Mouse (Mus musculus) neural tube, embryonic 12.5 days (tissue): Measurements from ENCODE around the gene Fbh1. TPM values are rescaled to one million over a fixed set of nuclear protein-coding genes. Genes with fewer than 3 reads are reported as not detected.
A peak's percentile ranks its signal among the peaks of the same experiment; 100 is the strongest.

Experiments used
- ATAC-seq: fragments of 200-750 bp; cut with Nextera tagmentation; 2 replicates; pipeline ENCODE4 v1.8.0; 2017; ENCODE audit warnings: low read depth, mild to moderate bottlenecking, moderate TSS enrichment, moderate library complexity; ENCODE audit not compliant: low FRiP score
- H3K27ac ChIP-seq: fragments of 300-500 bp; sonication (generic); 2 replicates; pipeline ENCODE4 v1.5.1; 2016
- H3K27me3 ChIP-seq: fragments of 300-500 bp; sonication (generic); replicated peaks from 2 replicates; pipeline ENCODE4 v1.6.1; 2016; ENCODE audit warnings: mild to moderate bottlenecking
- H3K36me3 ChIP-seq: fragments of 300-500 bp; sonication (generic); 2 replicates; pipeline ENCODE4 v1.6.1; 2016; ENCODE audit warnings: mild to moderate bottlenecking
- H3K4me1 ChIP-seq: fragments of 300-500 bp; sonication (generic); 2 replicates; pipeline ENCODE4 v1.6.1; 2016
- H3K4me2 ChIP-seq: fragments of 300-500 bp; sonication (generic); replicated peaks from 2 replicates; pipeline ENCODE4 v1.6.1; 2016; ENCODE audit warnings: mild to moderate bottlenecking
- H3K4me3 ChIP-seq: fragments of 300-500 bp; sonication (generic); 2 replicates; pipeline ENCODE4 v1.5.1; 2016
- H3K9ac ChIP-seq: fragments of 300-500 bp; sonication (generic); 2 replicates; pipeline ENCODE4 v1.6.1; 2016; ENCODE audit warnings: mild to moderate bottlenecking
- H3K9me3 ChIP-seq: fragments of 300-500 bp; sonication (generic); 2 replicates; pipeline ENCODE4 v1.6.1; 2016; ENCODE audit warnings: mild to moderate bottlenecking
- WGBS: fragments of 180-500 bp; shearing (Covaris S2); methylation state at CpG from one replicate; pipeline ENCODE4 v1.1.7; 2016; 5-methylcytosine and 5-hydroxymethylcytosine counted together
- polyA plus RNA-seq: library from polyadenylated mRNA; unstranded; fragments of >200 nt; fragmentation: Nextera tagmentation; extraction: Ambion mirVana; gene quantifications from 2 replicates; pipeline ENCODE4 v1.2.1, GENCODE M21; 2016

The Fbh1 gene
- 139 and 150 TPM in 2 replicates for polyA plus RNA-seq

GRCm38 (mm10) chr2:11777091-11778068, at the start of gene Fbh1, which contains the start of gene Ankrd16:
Gene Fbh1, minus strand, starts transcription at chr2:11777582.
Gene Ankrd16, plus strand, starts transcription at chr2:11777876.
- under 1% methylated on average over 73 of the region's 73 CpGs for WGBS

DNA sequence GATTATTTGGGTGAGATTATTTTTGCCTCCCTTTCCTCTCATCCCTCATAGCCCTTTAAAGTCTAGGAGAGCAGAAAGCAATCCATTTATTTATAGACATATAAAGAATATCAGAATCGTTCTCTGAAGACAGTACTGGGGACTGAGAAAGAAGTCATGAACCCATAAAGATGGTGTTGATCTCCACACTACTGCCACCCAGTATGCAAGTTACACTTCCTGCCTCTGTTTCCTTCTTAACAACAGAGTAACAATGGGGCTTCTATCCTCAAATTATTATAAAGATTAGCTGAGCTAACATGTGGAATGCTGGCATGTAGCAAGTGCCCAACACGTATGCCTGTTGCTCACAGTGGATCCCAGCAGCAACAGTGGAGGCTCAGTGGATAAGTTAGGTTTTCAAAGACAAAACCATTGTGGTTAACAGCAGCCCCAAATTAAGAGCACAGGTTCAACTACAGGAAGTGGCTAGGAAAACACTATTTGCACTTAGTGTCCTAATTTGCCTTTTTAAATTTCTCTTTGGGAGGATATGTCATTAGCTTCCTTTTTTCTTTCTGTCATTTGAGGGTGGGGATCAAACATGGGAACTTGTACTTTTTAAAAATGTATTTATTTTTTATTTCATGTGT, 24.0 kb upstream of the Fbh1 start:
- Histone ChIP-seq H3K27ac (no peak overlapping the region), H3K36me3 (no peaks in the 10 kb centered on the region), H3K4me1 (no peaks in the 10 kb centered on the region), H3K9me3 (no peaks in the 10 kb centered on the region), H3K4me3 (no peak overlapping the region), H3K4me2 (no peak overlapping the region), H3K9ac (no peak overlapping the region), H3K27me3 (no peaks in the 10 kb centered on the region)
- 83% methylated on average over 2 of the region's 2 CpGs for WGBS
- ATAC-seq = no peak

More at GRCm38 (mm10) chr2:11777091-11778068, at the start of gene Fbh1, which contains the start of gene Ankrd16:
- Histone ChIP-seq H3K9ac (peak within 1 kb of the TSS; percentile 77), H3K27me3 (no peaks in the 10 kb centered on the region), H3K36me3 (peaks cover 28% of the 10 kb centered on the region), H3K27ac (peak within 1 kb of the TSS; percentile 87), H3K9me3 (no peaks in the 10 kb centered on the region), H3K4me3 (peak within 1 kb of the TSS; percentile 85), H3K4me1 (peaks cover 25% of the 10 kb centered on the region), H3K4me2 (peak within 1 kb of the TSS; percentile 87)
- peak; percentile 97 for ATAC-seq

GRCm38 (mm10) chr2:11797930-11798364, 20.6 kb upstream of the Fbh1 start:
- H3K36me3 ChIP-seq = peaks cover 11% of the 10 kb centered on the region
- H3K9me3 ChIP-seq = no peaks in the 10 kb centered on the region
- H3K4me2 ChIP-seq = no peak overlapping the region
- H3K9ac ChIP-seq = no peak overlapping the region
- no peaks in the 10 kb centered on the region for H3K4me1 ChIP-seq
- H3K27ac ChIP-seq = no peak overlapping the region
- H3K4me3 ChIP-seq = no peak overlapping the region
- ATAC-seq = no peak
- WGBS = 77% methylated on average over 5 of the region's 5 CpGs
- H3K27me3 ChIP-seq = no peaks in the 10 kb centered on the region

DNA sequence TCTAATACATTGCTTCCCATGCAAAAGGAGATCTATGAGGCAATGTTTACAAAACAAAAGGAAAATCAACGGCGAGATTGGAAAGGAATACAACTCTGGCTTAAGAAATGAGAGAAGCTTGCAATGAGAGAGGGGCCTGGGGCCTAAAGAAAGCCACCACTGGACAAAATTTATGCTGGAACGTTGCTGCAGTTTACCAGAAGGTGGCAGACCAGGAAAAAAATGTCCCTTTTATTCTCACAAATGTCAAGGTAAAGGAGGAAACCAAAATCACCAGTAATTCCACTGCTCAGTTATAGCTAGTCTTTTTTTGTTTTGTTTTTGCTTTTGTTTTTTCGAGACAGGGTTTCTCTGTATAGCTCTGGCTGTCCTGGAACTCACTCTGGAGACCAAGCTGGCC, 17.3 kb upstream of the Fbh1 start:
- no peak overlapping the region for H3K27ac ChIP-seq
- WGBS = 79% methylated on average over 4 of the region's 4 CpGs

GRCm38 (mm10) chr2:11784159-11784558, 6.8 kb upstream of the Fbh1 start:
- 93% methylated on average over 6 of the region's 6 CpGs for WGBS
- Histone ChIP-seq H3K36me3 (peaks cover 90% of the 10 kb centered on the region), H3K4me2 (no peak overlapping the region), H3K9me3 (no peaks in the 10 kb centered on the region), H3K27ac (no peak overlapping the region), H3K4me3 (no peak overlapping the region), H3K27me3 (no peaks in the 10 kb centered on the region), H3K4me1 (peaks cover 12% of the 10 kb centered on the region), H3K9ac (no peak overlapping the region)
- ATAC-seq = no peak

More for the DNA sequence above, 17.3 kb upstream of the Fbh1 start:
- H3K9ac ChIP-seq = no peak overlapping the region
- ATAC-seq = no peak
- no peaks in the 10 kb centered on the region for H3K27me3 ChIP-seq
- H3K4me3 ChIP-seq = no peak overlapping the region
- peaks cover 37% of the 10 kb centered on the region for H3K36me3 ChIP-seq
- H3K4me2 ChIP-seq = no peak overlapping the region
- H3K4me1 ChIP-seq = no peaks in the 10 kb centered on the region
- H3K9me3 ChIP-seq = no peaks in the 10 kb centered on the region

- under 1% methylated on average over 43 of the region's 43 CpGs for WGBS
- peak; percentile 90 for ATAC-seq
- Histone ChIP-seq H3K4me1 (peaks cover 25% of the 10 kb centered on the region), H3K36me3 (peaks cover 37% of the 10 kb centered on the region), H3K4me3 (peak overlapping the region; percentile 85), H3K27ac (peak overlapping the region; percentile 87), H3K4me2 (peak overlapping the region; percentile 87), H3K9me3 (no peaks in the 10 kb centered on the region), H3K27me3 (no peaks in the 10 kb centered on the region), H3K9ac (peak overlapping the region; percentile 62)
Observed at GRCm38 (mm10) chr2:11778087-11778823, 873 bp upstream of the Fbh1 start.

DNA sequence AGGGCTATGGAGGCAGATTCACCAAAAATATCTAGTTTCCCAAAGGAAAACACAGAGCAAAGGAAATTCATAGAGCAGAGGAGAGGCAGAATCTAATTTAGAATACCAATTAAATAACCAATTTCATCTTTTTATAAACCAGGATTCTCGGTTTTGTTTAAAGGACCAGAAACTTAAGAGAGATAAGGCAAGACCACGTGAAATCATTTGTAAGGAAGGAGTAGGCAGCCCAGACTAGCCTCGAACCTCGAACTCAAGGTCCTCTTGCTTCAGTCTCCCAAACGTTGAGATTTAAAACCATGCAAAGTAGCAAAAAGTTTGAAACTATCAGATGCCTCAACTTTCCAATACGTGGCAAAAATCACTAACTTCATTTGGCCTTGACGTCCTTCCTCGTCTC, 967 bp downstream of the Fbh1 start:
- Histone ChIP-seq H3K9me3 (no peaks in the 10 kb centered on the region), H3K4me3 (peak overlapping the region; percentile 85), H3K36me3 (peaks cover 18% of the 10 kb centered on the region), H3K4me1 (peaks cover 25% of the 10 kb centered on the region), H3K4me2 (peak overlapping the region; percentile 76), H3K27ac (no peak overlapping the region), H3K9ac (peak overlapping the region; percentile 77; the same call in 1 of the 2 replicates), H3K27me3 (no peaks in the 10 kb centered on the region)
- ATAC-seq = no peak
- 54% methylated on average over 8 of the region's 8 CpGs for WGBS

DNA sequence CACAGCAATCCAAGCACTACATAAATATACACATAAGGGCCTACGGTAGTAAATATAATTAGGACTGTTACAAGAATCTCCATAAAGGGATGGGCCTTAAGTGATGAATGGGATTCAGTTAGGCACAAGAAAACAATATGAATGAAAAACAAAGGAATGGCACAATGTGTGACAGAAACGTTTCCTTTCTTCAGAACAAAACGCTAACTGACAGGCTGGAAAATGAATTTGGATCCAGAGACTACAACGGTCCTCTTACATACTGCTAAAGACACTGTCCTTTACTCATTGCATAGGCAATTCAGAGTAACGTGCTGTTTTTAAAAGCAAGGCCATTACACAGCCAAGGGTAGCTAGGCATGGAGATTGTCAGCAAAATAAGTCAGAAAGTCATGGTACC, 2.3 kb downstream of the Fbh1 start:
- 79% methylated on average over 5 of the region's 5 CpGs for WGBS
- Histone ChIP-seq H3K9ac (no peak overlapping the region), H3K4me2 (no peak overlapping the region), H3K27ac (no peak overlapping the region), H3K4me3 (no peak overlapping the region), H3K36me3 (peaks cover 6% of the 10 kb centered on the region; the same call in 1 of the 2 replicates), H3K4me1 (peaks cover 23% of the 10 kb centered on the region), H3K27me3 (no peaks in the 10 kb centered on the region), H3K9me3 (no peaks in the 10 kb centered on the region)
- no peak for ATAC-seq

DNA sequence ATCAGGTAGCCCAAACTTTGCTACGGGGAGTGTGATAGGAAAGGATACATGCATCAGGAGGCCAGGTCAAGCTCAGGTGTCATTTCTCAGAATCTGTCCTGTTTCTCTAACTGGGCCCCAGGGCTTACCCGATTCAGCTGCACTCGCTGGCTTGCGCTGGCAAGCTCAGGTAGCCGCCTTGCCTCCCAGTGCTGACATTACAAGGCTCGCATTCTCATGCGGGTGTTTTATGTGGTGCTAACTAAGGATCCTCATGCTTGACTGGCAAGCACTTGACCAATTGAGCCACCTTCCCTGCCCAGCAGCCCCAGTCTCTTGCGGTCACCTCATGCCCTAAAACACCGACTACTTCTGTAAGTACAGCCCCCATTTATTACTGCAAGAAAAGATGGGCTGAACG, 3.0 kb downstream of the Fbh1 start:
- no peak overlapping the region for H3K9ac ChIP-seq
- no peaks in the 10 kb centered on the region for H3K9me3 ChIP-seq

GRCm38 (mm10) chr2:11772401-11772800, 5.0 kb downstream of the Fbh1 start:
- peaks cover 12% of the 10 kb centered on the region; the same call in 1 of the 2 replicates for H3K36me3 ChIP-seq
- H3K4me1 ChIP-seq = peaks cover 10% of the 10 kb centered on the region
- no peaks in the 10 kb centered on the region for H3K27me3 ChIP-seq
- ATAC-seq = no peak
- no peaks in the 10 kb centered on the region for H3K9me3 ChIP-seq
- 88% methylated on average over 4 of the region's 4 CpGs for WGBS
- no peak overlapping the region for H3K9ac ChIP-seq
- no peak overlapping the region for H3K4me2 ChIP-seq
- no peak overlapping the region for H3K27ac ChIP-seq
- H3K4me3 ChIP-seq = no peak overlapping the region

More for the DNA sequence above, 3.0 kb downstream of the Fbh1 start:
- H3K27me3 ChIP-seq = no peaks in the 10 kb centered on the region
- H3K27ac ChIP-seq = no peak overlapping the region
- no peak overlapping the region for H3K4me3 ChIP-seq
- no peak for ATAC-seq
- 87% methylated on average over 10 of the region's 10 CpGs for WGBS
- peaks cover under 1% of the 10 kb centered on the region; the same call in 1 of the 2 replicates for H3K36me3 ChIP-seq
- no peak overlapping the region for H3K4me2 ChIP-seq
- peaks cover 16% of the 10 kb centered on the region for H3K4me1 ChIP-seq

DNA sequence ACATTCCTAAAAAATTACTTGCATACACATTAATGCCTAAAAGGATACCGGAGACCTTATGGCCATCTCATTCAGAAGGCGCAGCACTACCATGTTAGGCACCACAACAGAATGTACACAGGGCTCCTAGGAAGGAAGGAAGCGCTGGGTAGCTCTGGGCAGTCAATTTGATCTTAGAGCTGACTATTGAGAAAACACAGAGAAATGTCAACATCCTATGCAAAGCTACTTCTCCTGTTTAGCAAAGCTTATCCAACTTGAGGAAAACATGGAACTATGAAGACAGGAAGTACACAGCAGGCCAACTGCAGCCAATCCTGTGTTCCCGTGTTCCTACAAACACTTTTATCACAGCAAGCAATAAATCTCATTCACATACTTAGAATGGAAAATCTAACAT, 5.7 kb downstream of the Fbh1 start:
- H3K4me3 ChIP-seq = no peak overlapping the region
- WGBS = 91% methylated on average over 4 of the region's 4 CpGs

More for the DNA sequence above, 5.7 kb downstream of the Fbh1 start:
- H3K4me1 ChIP-seq = peaks cover 9% of the 10 kb centered on the region
- no peak for ATAC-seq
- H3K36me3 ChIP-seq = peaks cover 19% of the 10 kb centered on the region; the same call in 1 of the 2 replicates
- H3K9me3 ChIP-seq = no peaks in the 10 kb centered on the region
- no peak overlapping the region for H3K9ac ChIP-seq
- no peaks in the 10 kb centered on the region for H3K27me3 ChIP-seq
- no peak overlapping the region for H3K27ac ChIP-seq
- no peak overlapping the region for H3K4me2 ChIP-seq
